Comparison of ENCODE assay signal across 19 mouse cellular contexts in genomic region chr4:142215760-142216159, GRCm38 (mm10). TPM values are rescaled to one million over a fixed set of nuclear protein-coding genes. Genes with fewer than 3 reads are reported as not detected.
A peak's percentile ranks its signal among the peaks of the same experiment; 100 is the strongest.
DNase-seq lines count a peak whose midpoint lies in the region; ATAC-seq and TF ChIP-seq lines count a peak whose summit lies in the region.
"Had no signal": no experiment of that assay in that cellular context is flagged by ENCODE, and none has a peak within 500 bp of the region (broad histone marks: within the 10 kb centered on the region; RNA-seq: fewer than 3 reads in every experiment).

No protein-coding gene starts in this region.

- no peaks in the 10 kb centered on the region for H3K9me3 ChIP-seq in hindbrain, embryonic 10.5 days
- H3K9me3 ChIP-seq in hindbrain, embryonic 16.5 days (ENCODE audit: control insufficient read depth, low read length): no peaks in the 10 kb centered on the region
- no peaks in the 10 kb centered on the region for H3K9me3 ChIP-seq in hindbrain, postnatal 0 days (ENCODE audit: low read length)
- H3K9me3 ChIP-seq: embryonic facial prominence, embryonic 13.5 days; forebrain, embryonic 15.5 days; limb, embryonic 13.5 days; midbrain, embryonic 15.5 days; neural tube, embryonic 15.5 days had no signal

- no peak overlapping the region for H3K4me3 ChIP-seq in hindbrain, embryonic 10.5 days
- H3K4me3 ChIP-seq in hindbrain, embryonic 16.5 days (ENCODE audit: low read length): no peak overlapping the region
- H3K4me3 ChIP-seq in hindbrain, postnatal 0 days (ENCODE audit: low read length): no peak overlapping the region
- H3K4me3 ChIP-seq: embryonic facial prominence, embryonic 13.5 days; forebrain, embryonic 15.5 days; limb, embryonic 13.5 days; midbrain, embryonic 15.5 days; neural tube, embryonic 15.5 days had no signal

- H3K27me3 ChIP-seq in hindbrain, embryonic 10.5 days (ENCODE audit: insufficient read depth, poor library complexity, severe bottlenecking): no peaks in the 10 kb centered on the region
- no peaks in the 10 kb centered on the region for H3K27me3 ChIP-seq in hindbrain, embryonic 16.5 days (replicated peaks; ENCODE audit: control insufficient read depth, insufficient read depth, low read length)
- no peaks in the 10 kb centered on the region for H3K27me3 ChIP-seq in hindbrain, postnatal 0 days (ENCODE audit: insufficient read depth, low read length)
- H3K27me3 ChIP-seq: embryonic facial prominence, embryonic 13.5 days; forebrain, embryonic 15.5 days; limb, embryonic 13.5 days; midbrain, embryonic 15.5 days; neural tube, embryonic 15.5 days had no signal

- DNase-seq in hindbrain, embryonic 10.5 days (ENCODE audit: low spot score): no peak
- DNase-seq in adrenal gland, postnatal 10 days: peak; percentile 54
- DNase-seq in kidney, adult 18-20 months: peak; percentile 63
- DNase-seq in kidney, postnatal 10 days: peak; percentile 22
- no peak for DNase-seq in thymus, postnatal 0 days (ENCODE audit: low spot score)
- DNase-seq in gastrocnemius, adult 18-20 months (ENCODE audit: low spot score): no peak
- no peak for DNase-seq in hindbrain, postnatal 0 days (ENCODE audit: low spot score)
- DNase-seq: B cell, adult 2 months; cerebellum, adult 8-10 months; gastrocnemius, postnatal 36 days; liver, postnatal 0 days; lung, postnatal 10 days; thymus, postnatal 4 days had no signal

- H3K36me3 ChIP-seq in hindbrain, embryonic 10.5 days: no peaks in the 10 kb centered on the region
- H3K36me3 ChIP-seq in hindbrain, embryonic 16.5 days (ENCODE audit: control insufficient read depth, insufficient read depth, low read length): no peaks in the 10 kb centered on the region
- no peaks in the 10 kb centered on the region for H3K36me3 ChIP-seq in hindbrain, postnatal 0 days (ENCODE audit: insufficient read depth, low read length)
- H3K36me3 ChIP-seq: embryonic facial prominence, embryonic 13.5 days; forebrain, embryonic 15.5 days; limb, embryonic 13.5 days; midbrain, embryonic 15.5 days; neural tube, embryonic 15.5 days had no signal

- no peak overlapping the region for H3K9ac ChIP-seq in hindbrain, embryonic 16.5 days (ENCODE audit: low read depth, low read length)
- no peak overlapping the region for H3K9ac ChIP-seq in hindbrain, postnatal 0 days (replicated peaks; ENCODE audit: low read length)
- H3K9ac ChIP-seq: embryonic facial prominence, embryonic 13.5 days; forebrain, embryonic 15.5 days; limb, embryonic 13.5 days; liver, postnatal 0 days; midbrain, embryonic 15.5 days; neural tube, embryonic 15.5 days had no signal

- peak overlapping the region; percentile 35; the same call in 1 of the 2 replicates for H3K27ac ChIP-seq in hindbrain, embryonic 10.5 days
- H3K27ac ChIP-seq in hindbrain, embryonic 16.5 days (ENCODE audit: low read depth, low read length): no peak overlapping the region
- no peak overlapping the region for H3K27ac ChIP-seq in hindbrain, postnatal 0 days
- H3K27ac ChIP-seq: embryonic facial prominence, embryonic 13.5 days; forebrain, embryonic 15.5 days; limb, embryonic 13.5 days; midbrain, embryonic 15.5 days; neural tube, embryonic 15.5 days had no signal

- peaks cover 53% of the 10 kb centered on the region for H3K4me1 ChIP-seq in hindbrain, embryonic 10.5 days (replicated peaks)
- H3K4me1 ChIP-seq in hindbrain, embryonic 16.5 days (ENCODE audit: control insufficient read depth, insufficient read depth, low read depth, low read length): peaks cover 14% of the 10 kb centered on the region
- peaks cover 12% of the 10 kb centered on the region; the same call in 1 of the 2 replicates for H3K4me1 ChIP-seq in hindbrain, postnatal 0 days (ENCODE audit: insufficient read depth, low read length)

- no peak for ATAC-seq in hindbrain, embryonic 16.5 days
- no peak for ATAC-seq in hindbrain, postnatal 0 days
- ATAC-seq: forebrain, embryonic 15.5 days; liver, postnatal 0 days; midbrain, embryonic 15.5 days had no signal

- 76% methylated on average over 7 of the region's 7 CpGs for WGBS in hindbrain, embryonic 10.5 days
- WGBS in hindbrain, embryonic 16.5 days: 75% methylated on average over 7 of the region's 7 CpGs
- WGBS in hindbrain, postnatal 0 days: 82% methylated on average over 7 of the region's 7 CpGs

- no peak for TF ChIP-seq CTCF in hindbrain, postnatal 0 days (IDR thresholded peaks at IDR 0.05; ENCODE audit: low read depth)

- H3K4me2 ChIP-seq in hindbrain, embryonic 16.5 days (ENCODE audit: low read length): no peak overlapping the region
- no peak overlapping the region for H3K4me2 ChIP-seq in hindbrain, postnatal 0 days (ENCODE audit: low read depth, low read length)
- H3K4me2 ChIP-seq: embryonic facial prominence, embryonic 13.5 days; forebrain, embryonic 15.5 days; limb, embryonic 13.5 days; midbrain, embryonic 15.5 days; neural tube, embryonic 15.5 days had no signal

RNA-seq across cellular contexts. Expression of gene Kazn, which starts 23.4 kb away (rescaled TPM):
- 11.4 and 14.3 TPM in 2 replicates for polyA plus RNA-seq in hindbrain, embryonic 10.5 days (2016; fragmentation: Nextera tagmentation; extraction: Ambion mirVana)
- polyA plus RNA-seq in hindbrain, embryonic 16.5 days (2015; fragmentation: Nextera tagmentation; extraction: Ambion mirVana): 26.4 and 27.1 TPM in 2 replicates
- total RNA-seq in adrenal gland, postnatal 10 days (2021): 10 to 100 TPM; 17.0 to 23.0 TPM
- polyA plus RNA-seq in thymus, postnatal 0 days (2015; fragmentation: Nextera tagmentation; extraction: Ambion mirVana): 7.2 TPM in 2 replicates
- 1 to 10 TPM; 1.6 to 2.5 TPM for total RNA-seq in gastrocnemius, adult 18-20 months (2021)
- 74.3 and 78.3 TPM in 2 replicates for total RNA-seq in hindbrain, postnatal 0 days (2014; rRNA removed)
- 19.3 and 20.9 TPM in 2 replicates for polyA plus RNA-seq in hindbrain, postnatal 0 days (2015; fragmentation: Nextera tagmentation; extraction: Ambion mirVana)

Comparison
In these comparisons a context has a peak if more than half of its experiments do, and no peak if none do; other contexts are left out.
1. DNase-seq: peak in adrenal gland, postnatal 10 days (single experiment), kidney, adult 18-20 months (single experiment) and kidney, postnatal 10 days (single experiment); none in hindbrain, embryonic 10.5 days (single experiment), thymus, postnatal 0 days (single experiment), gastrocnemius, adult 18-20 months (single experiment) and hindbrain, postnatal 0 days (single experiment).